Mouse (Mus musculus): ENCODE measurements around the gene Gm20715. TPM values are rescaled to one million over a fixed set of nuclear protein-coding genes. Genes with fewer than 3 reads are reported as not detected.
"Not testable (repeated sequence)": the region's sequence is repeated elsewhere in the genome, so short reads cannot be mapped to it uniquely, and the experiment has no call there.

Gm20715 gene
- polyA plus RNA-seq, 1 experiment from 2014 or later: not detected

- Histone ChIP-seq H3K9ac (no peak within 1 kb of the TSS), H3K27ac (no peak within 1 kb of the TSS), H3K9me3 (replicated peaks) (no peaks in the 10 kb centered on the region), H3K4me3 (no peak within 1 kb of the TSS), H3K4me1 (no peaks in the 10 kb centered on the region), H3K27me3 (replicated peaks) (no peaks in the 10 kb centered on the region), H3K36me3 (no peaks in the 10 kb centered on the region), H3K4me2 (no peak within 1 kb of the TSS)
- ATAC-seq: no peak
- 50% methylated on average over 3 of the region's 3 CpGs for WGBS (ENCODE audit: insufficient replicate concordance)
Observed at GRCm38 (mm10) chr7:6438388-6438787, 28.3 kb downstream of the Gm20715 start, which contains the start of gene Olfr1344. Olfr1344 (plus strand) TSS chr7:6438688.

- no peak for ATAC-seq
- H3K4me1 ChIP-seq: no peaks in the 10 kb centered on the region
- no peak overlapping the region for H3K4me3 ChIP-seq
- WGBS (ENCODE audit: insufficient replicate concordance): 47% methylated on average over 2 of the region's 2 CpGs
- no peaks in the 10 kb centered on the region for H3K27me3 ChIP-seq (replicated peaks)
- no peaks in the 10 kb centered on the region for H3K9me3 ChIP-seq (replicated peaks)
- no peak overlapping the region for H3K9ac ChIP-seq
- H3K4me2 ChIP-seq: no peak overlapping the region
- H3K27ac ChIP-seq: no peak overlapping the region
- H3K36me3 ChIP-seq: no peaks in the 10 kb centered on the region
Observed at GRCm38 (mm10) chr7:6441173-6441572, 31.1 kb downstream of the Gm20715 start.

GRCm38 (mm10) chr7:6447771-6448170, 37.7 kb downstream of the Gm20715 start:
- H3K4me1 ChIP-seq: no peaks in the 10 kb centered on the region
- no peak overlapping the region for H3K27ac ChIP-seq
- ATAC-seq: no peak
- no peaks in the 10 kb centered on the region for H3K9me3 ChIP-seq (replicated peaks)
- no peak overlapping the region for H3K4me2 ChIP-seq
- H3K9ac ChIP-seq: no peak overlapping the region
- H3K4me3 ChIP-seq: no peak overlapping the region
- H3K36me3 ChIP-seq: no peaks in the 10 kb centered on the region
- 31% methylated on average over 5 of the region's 5 CpGs for WGBS (ENCODE audit: insufficient replicate concordance)
- no peaks in the 10 kb centered on the region for H3K27me3 ChIP-seq (replicated peaks)

GRCm38 (mm10) chr7:6455868-6456267, 45.8 kb downstream of the Gm20715 start, which contains the start of gene Olfr1336:
Olfr1336 (plus strand) TSS chr7:6456168.
- Histone ChIP-seq H3K9me3 (replicated peaks) (0 out of 2 replicates have a peak, but pooled peaks cover 2% of the 10 kb centered on the region), H3K4me1 (no peaks in the 10 kb centered on the region), H3K27me3 (replicated peaks) (no peaks in the 10 kb centered on the region), H3K36me3 (no peaks in the 10 kb centered on the region), H3K4me2 (no peak within 1 kb of the TSS), H3K9ac (no peak within 1 kb of the TSS), H3K4me3 (no peak within 1 kb of the TSS), H3K27ac (no peak within 1 kb of the TSS)
- no peak for ATAC-seq

GRCm38 (mm10) chr7:6456399-6456798, 46.3 kb downstream of the Gm20715 start:
- WGBS (ENCODE audit: insufficient replicate concordance): 30% methylated on average over 3 of the region's 3 CpGs
- no peak for ATAC-seq
- H3K9ac ChIP-seq: no peak overlapping the region
- no peaks in the 10 kb centered on the region for H3K36me3 ChIP-seq
- H3K27ac ChIP-seq: no peak overlapping the region
- no peaks in the 10 kb centered on the region for H3K4me1 ChIP-seq
- H3K4me2 ChIP-seq: no peak overlapping the region
- H3K4me3 ChIP-seq: no peak overlapping the region
- H3K27me3 ChIP-seq (replicated peaks): no peaks in the 10 kb centered on the region
- 0 out of 2 replicates have a peak, but pooled peaks cover 6% of the 10 kb centered on the region for H3K9me3 ChIP-seq (replicated peaks)

GRCm38 (mm10) chr7:6466951-6467350, 56.9 kb downstream of the Gm20715 start, which contains the start of gene Olfr1346:
Olfr1346 (plus strand) TSS chr7:6467101.
- no peak within 1 kb of the TSS for H3K4me3 ChIP-seq
- no peaks in the 10 kb centered on the region for H3K36me3 ChIP-seq
- 0 out of 2 replicates have a peak, but pooled peaks cover 4% of the 10 kb centered on the region for H3K9me3 ChIP-seq (replicated peaks)
- H3K4me1 ChIP-seq: no peaks in the 10 kb centered on the region
- H3K27me3 ChIP-seq (replicated peaks): no peaks in the 10 kb centered on the region
- no peak for ATAC-seq
- H3K27ac ChIP-seq: no peak within 1 kb of the TSS
- H3K4me2 ChIP-seq: no peak within 1 kb of the TSS
- no peak within 1 kb of the TSS for H3K9ac ChIP-seq

GRCm38 (mm10) chr7:6477633-6478032, 67.6 kb downstream of the Gm20715 start:
- WGBS (ENCODE audit: insufficient replicate concordance): 55% methylated on average over 2 of the region's 2 CpGs
- H3K36me3 ChIP-seq; H3K4me1 ChIP-seq; H3K27ac ChIP-seq; H3K4me2 ChIP-seq; ATAC-seq; H3K4me3 ChIP-seq; H3K9ac ChIP-seq; H3K27me3 ChIP-seq (replicated peaks): not testable (repeated sequence)
- peaks cover 26% of the 10 kb centered on the region; the same call in 1 of the 2 replicates for H3K9me3 ChIP-seq (replicated peaks)

- no peak within 1 kb of the TSS for H3K9ac ChIP-seq
- H3K27ac ChIP-seq: no peak within 1 kb of the TSS
- H3K4me3 ChIP-seq: no peak within 1 kb of the TSS
- no peak within 1 kb of the TSS for H3K4me2 ChIP-seq
- H3K36me3 ChIP-seq: no peaks in the 10 kb centered on the region
- no peaks in the 10 kb centered on the region for H3K4me1 ChIP-seq
- H3K9me3 ChIP-seq (replicated peaks): peaks cover 4% of the 10 kb centered on the region; the same call in 1 of the 2 replicates
- H3K27me3 ChIP-seq (replicated peaks): no peaks in the 10 kb centered on the region
- WGBS (ENCODE audit: insufficient replicate concordance): 11% methylated on average over 2 of the region's 2 CpGs
- no peak for ATAC-seq
Observed at GRCm38 (mm10) chr7:6486841-6487240, 76.8 kb downstream of the Gm20715 start, which contains the start of gene Olfr5. Olfr5 (minus strand) TSS chr7:6486941.

Other genes with a start within 250 kb of the Gm20715 start
- gene Zfp444, start 238.1 kb upstream of the Gm20715 start, polyA plus RNA-seq (2016; fragmentation: Nextera tagmentation; extraction: Ambion mirVana): 25.5 and 26.3 TPM in 2 replicates
- not detected in 2 replicates for gene Galp, start 213.2 kb upstream of the Gm20715 start, polyA plus RNA-seq (2016; fragmentation: Nextera tagmentation; extraction: Ambion mirVana)
- not detected in 2 replicates for gene Zscan5b, start 188.0 kb upstream of the Gm20715 start, polyA plus RNA-seq (2016; fragmentation: Nextera tagmentation; extraction: Ambion mirVana)
- not detected in 2 replicates for gene Epp13, start 157.6 kb upstream of the Gm20715 start, polyA plus RNA-seq (2016; fragmentation: Nextera tagmentation; extraction: Ambion mirVana)
- gene Zfp667, start 123.7 kb upstream of the Gm20715 start, polyA plus RNA-seq (2016; fragmentation: Nextera tagmentation; extraction: Ambion mirVana): 8.1 and 8.2 TPM in 2 replicates
- gene Zfp583, start 79.0 kb upstream of the Gm20715 start, polyA plus RNA-seq (2016; fragmentation: Nextera tagmentation; extraction: Ambion mirVana): 1.6 and 2.1 TPM in 2 replicates
- gene Gm3854, start 66.5 kb upstream of the Gm20715 start, polyA plus RNA-seq (2016; fragmentation: Nextera tagmentation; extraction: Ambion mirVana): 0.50 and 0.57 TPM in 2 replicates
- 1.3 TPM in 2 replicates for gene Zfp78, start 47.0 kb upstream of the Gm20715 start, polyA plus RNA-seq (2016; fragmentation: Nextera tagmentation; extraction: Ambion mirVana)
- 1.7 TPM in 2 replicates for gene Zfp28, start 27.0 kb upstream of the Gm20715 start, polyA plus RNA-seq (2016; fragmentation: Nextera tagmentation; extraction: Ambion mirVana)
- gene Smim17, start 11.6 kb upstream of the Gm20715 start, polyA plus RNA-seq (2016; fragmentation: Nextera tagmentation; extraction: Ambion mirVana): 0.10 TPM in 1 of 2 replicates, not detected in the other
- gene Olfr1344, start 28.4 kb downstream of the Gm20715 start, polyA plus RNA-seq (2016; fragmentation: Nextera tagmentation; extraction: Ambion mirVana): not detected in 2 replicates
- gene Olfr1336, start 45.9 kb downstream of the Gm20715 start, polyA plus RNA-seq (2016; fragmentation: Nextera tagmentation; extraction: Ambion mirVana): not detected in 2 replicates
- gene Olfr1346, start 56.8 kb downstream of the Gm20715 start, polyA plus RNA-seq (2016; fragmentation: Nextera tagmentation; extraction: Ambion mirVana): not detected in 2 replicates
- gene Olfr5, start 76.7 kb downstream of the Gm20715 start, polyA plus RNA-seq (2016; fragmentation: Nextera tagmentation; extraction: Ambion mirVana): not detected in 2 replicates
- not detected in 2 replicates for gene Olfr1347, start 89.5 kb downstream of the Gm20715 start, polyA plus RNA-seq (2016; fragmentation: Nextera tagmentation; extraction: Ambion mirVana)
- gene Olfr1348, start 98.5 kb downstream of the Gm20715 start, polyA plus RNA-seq (2016; fragmentation: Nextera tagmentation; extraction: Ambion mirVana): not detected in 2 replicates
- gene Olfr1349, start 112.7 kb downstream of the Gm20715 start, polyA plus RNA-seq (2016; fragmentation: Nextera tagmentation; extraction: Ambion mirVana): not detected in 2 replicates
- gene Olfr1350, start 154.6 kb downstream of the Gm20715 start, polyA plus RNA-seq (2016; fragmentation: Nextera tagmentation; extraction: Ambion mirVana): not detected in 2 replicates

Data from liver, embryonic 12.5 days (tissue).